Mouse (Mus musculus): Measurements from ENCODE around the gene A730061H03Rik. TPM values are rescaled to one million over a fixed set of nuclear protein-coding genes. Genes with fewer than 3 reads are reported as not detected.
A peak's percentile ranks its signal among the peaks of the same experiment; 100 is the strongest.

Gene A730061H03Rik
- polyA plus RNA-seq, 1 experiment: 8.3 TPM

DNA sequence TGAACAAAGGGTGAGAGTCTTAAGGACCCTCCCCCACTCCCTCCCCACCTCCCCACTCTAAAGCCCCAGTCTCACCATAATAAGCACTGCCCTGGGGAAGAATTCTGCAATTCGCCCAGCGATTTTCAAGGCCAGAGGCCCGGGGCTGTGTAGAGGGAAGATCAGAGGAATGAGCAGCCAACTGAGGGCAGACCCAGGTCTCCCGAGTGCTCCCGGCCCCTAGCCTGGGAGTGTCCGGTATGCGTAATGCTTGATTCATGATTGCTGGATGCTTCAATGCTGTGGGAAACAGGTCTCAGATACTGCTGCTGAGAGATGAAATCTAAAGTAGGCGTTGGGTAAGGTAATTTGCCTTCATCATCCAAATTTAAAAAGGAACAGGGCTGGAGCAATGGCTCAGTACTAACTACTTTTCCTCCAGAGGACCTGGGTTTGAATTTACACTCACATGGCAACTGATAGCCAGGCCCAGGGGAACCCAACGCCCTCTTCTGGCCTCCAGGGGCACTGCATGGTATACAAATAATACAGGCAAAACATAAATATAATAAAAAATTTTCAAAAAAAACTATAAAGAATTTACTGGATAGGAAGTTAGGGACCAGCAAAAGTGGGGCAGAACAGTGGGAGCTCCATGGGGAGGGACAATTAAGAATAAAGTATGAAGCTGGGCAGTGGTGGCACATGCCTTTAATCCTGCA, 21.9 kb upstream of the A730061H03Rik start:
- no peak overlapping the region for H3K4me3 ChIP-seq (ENCODE audit: control insufficient read depth, insufficient read depth, low read length)
- no peaks in the 10 kb centered on the region for H3K27me3 ChIP-seq (ENCODE audit: control insufficient read depth, insufficient read depth, low read length)
- DNase-seq: no peak
- H3K4me1 ChIP-seq (replicated peaks; ENCODE audit: control insufficient read depth, insufficient read depth, low read length): peaks cover 20% of the 10 kb centered on the region
- TF ChIP-seq CTCF (IDR thresholded peaks at IDR 0.05; ENCODE audit: borderline replicate concordance, control insufficient read depth, extremely low read depth, insufficient read depth, low read length, poor library complexity) (no peak; the same call in 1 of the 2 replicates), POLR2A (IDR thresholded peaks at IDR 0.05; ENCODE audit: control insufficient read depth, extremely low read depth, insufficient read depth, low read length, poor library complexity) (no peak)
- no peak overlapping the region for H3K27ac ChIP-seq (ENCODE audit: control insufficient read depth, insufficient read depth, low read length)
- H3K36me3 ChIP-seq (ENCODE audit: control insufficient read depth, insufficient read depth, low read length): peaks cover 15% of the 10 kb centered on the region; the same call in 1 of the 2 replicates
- WGBS: 88% methylated on average over 9 of the region's 9 CpGs

DNA sequence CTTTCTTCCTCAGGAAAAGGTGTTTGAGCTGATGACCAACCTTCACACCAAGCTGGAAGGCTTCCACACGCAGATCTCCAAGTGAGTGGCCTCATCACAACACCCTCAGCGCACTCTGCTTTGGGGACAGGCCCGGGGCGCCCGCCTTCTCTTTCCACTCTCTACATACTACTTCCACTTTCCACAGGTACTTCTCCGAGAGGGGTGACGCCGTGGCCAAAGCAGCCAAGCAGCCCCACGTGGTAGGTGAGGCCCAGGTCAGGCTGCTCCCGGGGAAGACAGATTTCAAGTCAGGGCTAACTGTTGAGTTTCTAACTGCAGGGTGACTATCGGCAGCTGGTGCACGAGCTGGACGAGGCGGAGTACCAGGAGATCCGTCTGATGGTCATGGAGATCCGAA, 20.5 kb upstream of the A730061H03Rik start:
- H3K36me3 ChIP-seq (ENCODE audit: control insufficient read depth, insufficient read depth, low read length): peaks cover 11% of the 10 kb centered on the region; the same call in 1 of the 2 replicates
- no peak overlapping the region for H3K27ac ChIP-seq (ENCODE audit: control insufficient read depth, insufficient read depth, low read length)
- no peak overlapping the region for H3K4me3 ChIP-seq (ENCODE audit: control insufficient read depth, insufficient read depth, low read length)
- TF ChIP-seq POLR2A (IDR thresholded peaks at IDR 0.05; ENCODE audit: control insufficient read depth, extremely low read depth, insufficient read depth, low read length, poor library complexity) (no peak), CTCF (IDR thresholded peaks at IDR 0.05; ENCODE audit: borderline replicate concordance, control insufficient read depth, extremely low read depth, insufficient read depth, low read length, poor library complexity) (no peak)
- H3K4me1 ChIP-seq (replicated peaks; ENCODE audit: control insufficient read depth, insufficient read depth, low read length): peaks cover 28% of the 10 kb centered on the region
- no peak for DNase-seq
- 97% methylated on average over 16 of the region's 16 CpGs for WGBS
- no peaks in the 10 kb centered on the region for H3K27me3 ChIP-seq (ENCODE audit: control insufficient read depth, insufficient read depth, low read length)

DNA sequence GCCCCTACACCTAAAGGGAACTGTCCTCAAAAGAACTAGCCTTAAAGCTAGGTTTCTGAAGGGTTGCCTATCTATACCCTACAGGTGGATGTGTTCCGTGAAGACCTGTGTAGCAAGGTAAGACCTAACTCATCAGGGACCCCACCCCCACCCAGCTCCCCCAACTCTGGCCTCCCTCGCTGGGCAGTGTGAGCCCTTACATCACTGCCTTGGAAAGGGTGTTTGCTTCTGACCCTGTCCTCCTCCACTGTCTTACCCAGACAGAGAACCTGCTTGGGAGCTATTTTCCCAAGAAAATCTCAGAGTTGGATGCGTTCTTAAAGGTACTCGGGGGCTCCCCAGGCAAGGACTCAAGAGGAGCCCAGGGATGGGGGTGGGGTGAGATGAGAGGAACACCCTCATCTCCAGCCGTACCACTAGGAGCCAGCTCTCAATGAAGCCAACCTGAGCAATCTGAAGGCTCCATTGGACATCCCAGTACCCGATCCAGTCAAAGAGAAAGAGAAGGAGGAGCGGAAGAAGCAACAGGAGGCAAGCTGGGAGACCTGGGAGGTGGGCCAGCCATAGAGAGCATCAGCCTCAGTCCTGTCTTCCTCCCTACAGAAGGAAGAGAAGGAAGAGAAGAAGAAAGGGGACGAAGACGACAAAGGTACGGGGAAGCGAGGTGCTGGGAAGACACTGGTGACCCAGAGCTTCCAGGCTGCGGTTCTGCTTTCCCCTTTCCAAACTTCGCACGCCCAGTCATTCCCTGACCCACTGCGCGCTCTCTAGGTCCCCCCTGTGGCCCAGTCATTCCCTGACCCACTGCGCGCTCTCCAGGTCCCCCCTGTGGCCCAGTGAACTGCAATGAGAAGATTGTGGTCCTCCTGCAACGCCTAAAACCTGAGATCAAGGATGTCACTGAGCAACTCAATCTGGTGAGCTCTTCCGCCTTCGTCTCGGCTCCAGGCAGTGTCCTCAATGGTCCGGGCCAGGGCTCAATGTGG, 19.6 kb upstream of the A730061H03Rik start:
- Histone ChIP-seq H3K27ac (ENCODE audit: control insufficient read depth, insufficient read depth, low read length) (no peak overlapping the region), H3K4me3 (ENCODE audit: control insufficient read depth, insufficient read depth, low read length) (no peak overlapping the region), H3K36me3 (ENCODE audit: control insufficient read depth, insufficient read depth, low read length) (peaks cover 11% of the 10 kb centered on the region; the same call in 1 of the 2 replicates), H3K4me1 (replicated peaks; ENCODE audit: control insufficient read depth, insufficient read depth, low read length) (peaks cover 20% of the 10 kb centered on the region), H3K27me3 (ENCODE audit: control insufficient read depth, insufficient read depth, low read length) (no peaks in the 10 kb centered on the region)
- TF ChIP-seq CTCF (IDR thresholded peaks at IDR 0.05; ENCODE audit: borderline replicate concordance, control insufficient read depth, extremely low read depth, insufficient read depth, low read length, poor library complexity) (no peak), POLR2A (IDR thresholded peaks at IDR 0.05; ENCODE audit: control insufficient read depth, extremely low read depth, insufficient read depth, low read length, poor library complexity) (no peak)
- 95% methylated on average over 23 of the region's 23 CpGs for WGBS
- no peak for DNase-seq

DNA sequence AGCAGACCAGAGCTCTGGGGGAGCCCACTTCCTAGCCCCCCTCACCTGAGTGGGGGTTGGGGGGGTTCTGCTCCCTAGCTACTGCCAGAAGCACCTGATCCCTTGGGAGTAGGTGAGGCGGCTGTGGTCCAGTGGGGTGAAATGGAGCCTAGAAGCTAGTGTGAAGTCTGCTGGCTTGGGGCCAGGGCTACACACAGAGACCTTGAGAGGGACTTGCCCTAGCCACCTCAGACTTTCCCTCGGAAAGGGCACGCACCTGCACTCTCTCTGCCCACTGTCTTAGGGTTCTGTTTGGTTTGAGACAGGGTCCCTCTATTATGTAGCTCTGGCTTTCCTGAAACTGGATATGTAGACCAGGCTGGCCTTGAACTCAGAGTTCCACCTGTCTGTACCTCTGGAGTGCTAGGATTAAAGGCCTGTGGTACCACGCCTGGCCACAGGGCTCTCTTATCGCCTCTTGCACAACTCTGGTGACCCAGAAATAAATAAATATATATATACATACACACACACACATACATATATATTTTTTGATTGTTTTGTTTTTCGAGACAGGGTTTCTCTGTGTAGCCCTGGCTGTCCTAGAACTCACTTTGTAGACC, 18.6 kb upstream of the A730061H03Rik start:
- Histone ChIP-seq H3K27ac (ENCODE audit: control insufficient read depth, insufficient read depth, low read length) (peak overlapping the region; percentile 20; the same call in 1 of the 2 replicates), H3K4me3 (ENCODE audit: control insufficient read depth, insufficient read depth, low read length) (peak overlapping the region; percentile 69), H3K27me3 (ENCODE audit: control insufficient read depth, insufficient read depth, low read length) (no peaks in the 10 kb centered on the region), H3K36me3 (ENCODE audit: control insufficient read depth, insufficient read depth, low read length) (peaks cover 11% of the 10 kb centered on the region; the same call in 1 of the 2 replicates), H3K4me1 (replicated peaks; ENCODE audit: control insufficient read depth, insufficient read depth, low read length) (peaks cover 16% of the 10 kb centered on the region; the same call in 1 of the 2 replicates)
- TF ChIP-seq POLR2A (IDR thresholded peaks at IDR 0.05; ENCODE audit: control insufficient read depth, extremely low read depth, insufficient read depth, low read length, poor library complexity) (no peak), CTCF (IDR thresholded peaks at IDR 0.05; ENCODE audit: borderline replicate concordance, control insufficient read depth, extremely low read depth, insufficient read depth, low read length, poor library complexity) (no peak; the same call in 1 of the 2 replicates)
- 11% methylated on average over 6 of the region's 6 CpGs for WGBS
- DNase-seq: no peak

DNA sequence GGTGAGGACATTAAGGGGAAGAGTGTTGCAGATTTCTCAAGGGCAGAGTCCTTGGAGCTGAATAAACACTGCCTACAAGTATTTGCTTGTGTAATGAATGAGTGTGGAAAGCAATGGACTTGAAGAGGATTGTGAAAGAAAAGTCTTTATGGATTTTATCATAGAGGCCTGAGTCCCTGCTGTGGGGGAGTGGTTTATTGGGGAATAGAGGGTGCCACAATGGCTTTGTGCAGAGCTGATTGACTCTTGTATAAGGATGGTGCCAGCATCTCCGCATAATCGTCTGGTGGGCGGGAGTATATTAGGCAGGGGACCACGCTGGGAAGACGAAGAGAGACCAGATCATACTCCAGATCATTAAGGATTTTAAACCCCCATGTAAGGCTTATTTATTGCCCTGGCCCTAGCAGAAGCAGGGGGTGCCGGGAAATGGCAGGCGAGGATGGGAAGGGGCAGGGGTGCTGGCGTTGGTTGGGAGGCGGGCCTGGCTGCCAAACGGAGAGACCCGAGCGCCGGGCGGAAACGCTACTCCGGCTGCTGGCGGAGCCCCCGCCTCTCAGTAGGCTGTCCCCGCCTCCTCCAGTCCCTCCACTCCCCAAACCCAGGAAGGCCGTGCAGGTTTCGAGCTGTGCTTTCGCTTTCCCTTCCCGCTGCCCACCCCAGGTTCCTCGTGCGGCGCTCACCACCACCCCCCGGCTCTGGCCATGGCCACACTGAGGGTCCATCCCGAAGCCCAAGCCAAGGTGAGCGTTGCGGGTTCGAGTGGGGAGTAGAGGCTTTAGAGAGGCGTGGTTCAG, 17.9 kb upstream of the A730061H03Rik start, which contains the start of gene Psme1:
Gene Psme1, plus strand, starts transcription at position 253 of the 797 bp plus-strand sequence.
- Histone ChIP-seq H3K4me3 (ENCODE audit: control insufficient read depth, insufficient read depth, low read length) (peak within 1 kb of the TSS; percentile 69), H3K27me3 (ENCODE audit: control insufficient read depth, insufficient read depth, low read length) (no peaks in the 10 kb centered on the region), H3K4me1 (replicated peaks; ENCODE audit: control insufficient read depth, insufficient read depth, low read length) (peaks cover 16% of the 10 kb centered on the region; the same call in 1 of the 2 replicates), H3K27ac (ENCODE audit: control insufficient read depth, insufficient read depth, low read length) (peak within 1 kb of the TSS; percentile 20; the same call in 1 of the 2 replicates), H3K36me3 (ENCODE audit: control insufficient read depth, insufficient read depth, low read length) (peaks cover 11% of the 10 kb centered on the region; the same call in 1 of the 2 replicates)
- peak; percentile 85 for DNase-seq
- TF ChIP-seq CTCF (IDR thresholded peaks at IDR 0.05; ENCODE audit: borderline replicate concordance, control insufficient read depth, extremely low read depth, insufficient read depth, low read length, poor library complexity): no peak
- 0 out of 2 replicates have a peak, but pooled peaks have one; percentile 45 for TF ChIP-seq POLR2A (IDR thresholded peaks at IDR 0.05; ENCODE audit: control insufficient read depth, extremely low read depth, insufficient read depth, low read length, poor library complexity)
- WGBS: 1% methylated on average over 31 of the region's 32 CpGs

Measured in thymus, adult 2 months (tissue).